Mouse (Mus musculus) bone marrow, adult 2 months (tissue): Measurements from ENCODE around the gene Mitf.

Experiments
- CTCF ChIP-seq: fragments of 200-500 bp; IDR thresholded peaks from 2 replicates; pipeline ENCODE4 v1.5.1; 2011; ENCODE audit warnings: low read length, control low read depth; ENCODE audit not compliant: control insufficient read depth, insufficient read depth
- POLR2A ChIP-seq: fragments of 200-500 bp; IDR thresholded peaks from 2 replicates; pipeline ENCODE4 v1.6.1; 2011; ENCODE audit warnings: low read depth, mild to moderate bottlenecking, control low read depth, low read length, borderline replicate concordance; ENCODE audit not compliant: control insufficient read depth

- TF ChIP-seq CTCF: no peak
- no peak for TF ChIP-seq POLR2A
Observed at GRCm38 (mm10) chr6:97961776-97962175, 154.9 kb downstream of the Mitf start.
